ENCODE assay signal across 8 mouse cellular contexts in genomic region chr8:121602860-121603259, GRCm38 (mm10). TPM values are rescaled to one million over a fixed set of nuclear protein-coding genes. Genes with fewer than 3 reads are reported as not detected.
DNase-seq lines count a peak whose midpoint lies in the region; ATAC-seq and TF ChIP-seq lines count a peak whose summit lies in the region.

No protein-coding gene starts in this region.

- intact Hi-C loops in left cerebral cortex, postnatal 14 days (cut with DNase I) = loop anchor here (5.0 kb wide), 2 partner anchors 49 to 84 kb away; partner anchors contain the start of gene Zcchc14

- H3K4me2 ChIP-seq in intestine, embryonic 16.5 days (ENCODE audit: low read depth, low read length) = no peak overlapping the region
- H3K4me2 ChIP-seq in midbrain, postnatal 0 days (ENCODE audit: low read depth, low read length, poor library complexity, severe bottlenecking) = no peak overlapping the region

- no peak overlapping the region for H3K9ac ChIP-seq in intestine, embryonic 16.5 days (ENCODE audit: low read depth, low read length)
- no peak overlapping the region for H3K9ac ChIP-seq in midbrain, postnatal 0 days (replicated peaks; ENCODE audit: low read length, poor library complexity, severe bottlenecking)

- no peaks in the 10 kb centered on the region for H3K27me3 ChIP-seq in intestine, embryonic 16.5 days (replicated peaks; ENCODE audit: control insufficient read depth, insufficient read depth, low read length)
- H3K27me3 ChIP-seq in midbrain, postnatal 0 days (ENCODE audit: insufficient read depth, low read length) = no peaks in the 10 kb centered on the region

- no peaks in the 10 kb centered on the region for H3K4me1 ChIP-seq in intestine, embryonic 16.5 days (ENCODE audit: control insufficient read depth, insufficient read depth, low read length)
- no peaks in the 10 kb centered on the region for H3K4me1 ChIP-seq in midbrain, postnatal 0 days (ENCODE audit: insufficient read depth, low read length)

- H3K36me3 ChIP-seq in intestine, embryonic 16.5 days (ENCODE audit: control insufficient read depth, insufficient read depth, low read length) = peaks cover 24% of the 10 kb centered on the region
- H3K36me3 ChIP-seq in midbrain, postnatal 0 days (ENCODE audit: insufficient read depth, low read length) = peaks cover 73% of the 10 kb centered on the region

- ATAC-seq in intestine, embryonic 16.5 days = peak; percentile 26; the same call in 1 of the 2 replicates
- ATAC-seq in midbrain, postnatal 0 days (ENCODE audit: low FRiP score) = peak; percentile 56

- peak; percentile 92 for TF ChIP-seq CTCF in midbrain, postnatal 0 days (IDR thresholded peaks at IDR 0.05)

- peak; percentile 94 for DNase-seq in 416B (ENCODE audit: low read depth)
- DNase-seq in MN1 (ENCODE audit: low spot score) = peak; percentile 92
- DNase-seq in cerebellum, adult 9-10 months = peak; percentile 81
- DNase-seq in frontal cortex, postnatal 25 days (ENCODE audit: low spot score in 2 of 2) = peak; percentile 57 to 69
- DNase-seq in left cerebral cortex, postnatal 14 days (ENCODE audit: low spot score in 2 of 2) = peak; percentile 81 to 91
- DNase-seq in midbrain, postnatal 0 days (ENCODE audit: low spot score) = peak; percentile 87
- DNase-seq in thymus, postnatal 10 days (ENCODE audit: low spot score in 2 of 2) = peak; percentile 45 to 70

- H3K9me3 ChIP-seq in intestine, embryonic 16.5 days (ENCODE audit: control insufficient read depth, low read length) = no peaks in the 10 kb centered on the region
- H3K9me3 ChIP-seq in midbrain, postnatal 0 days (ENCODE audit: low read length) = no peaks in the 10 kb centered on the region

- WGBS in intestine, embryonic 16.5 days = 23% methylated on average over 3 of the region's 3 CpGs
- WGBS in midbrain, postnatal 0 days = 19% methylated on average over 3 of the region's 3 CpGs

- H3K27ac ChIP-seq in intestine, embryonic 16.5 days (ENCODE audit: low read length) = no peak overlapping the region
- H3K27ac ChIP-seq in midbrain, postnatal 0 days (ENCODE audit: low read depth, low read length) = no peak overlapping the region

- no peak overlapping the region for H3K4me3 ChIP-seq in intestine, embryonic 16.5 days (ENCODE audit: low read length)
- no peak overlapping the region for H3K4me3 ChIP-seq in midbrain, postnatal 0 days (ENCODE audit: low read depth, low read length)

RNA-seq across cellular contexts. Expression of gene Map1lc3b, which starts 12.7 kb away (rescaled TPM):
- polyA plus RNA-seq in intestine, embryonic 16.5 days (2015; fragmentation: Nextera tagmentation; extraction: Ambion mirVana) = 190 and 192 TPM in 2 replicates
- total RNA-seq in left cerebral cortex, postnatal 14 days (2021) = 100 to 1,000 TPM; 181 to 183 TPM
- total RNA-seq in midbrain, postnatal 0 days (2014; rRNA removed) = 264 and 279 TPM in 2 replicates
- 343 and 373 TPM in 2 replicates for polyA plus RNA-seq in midbrain, postnatal 0 days (2015; fragmentation: Nextera tagmentation; extraction: Ambion mirVana)

RNA-seq across cellular contexts. Expression of gene Fbxo31, which starts 24.3 kb away (rescaled TPM):
- polyA plus RNA-seq in intestine, embryonic 16.5 days (2015; fragmentation: Nextera tagmentation; extraction: Ambion mirVana) = 8.6 and 10.6 TPM in 2 replicates
- total RNA-seq in left cerebral cortex, postnatal 14 days (2021) = 100 to 1,000 TPM; 101 to 104 TPM
- total RNA-seq in midbrain, postnatal 0 days (2014; rRNA removed) = 62.1 and 68.9 TPM in 2 replicates
- 36.3 and 37.3 TPM in 2 replicates for polyA plus RNA-seq in midbrain, postnatal 0 days (2015; fragmentation: Nextera tagmentation; extraction: Ambion mirVana)

RNA-seq across cellular contexts. Expression of gene Zcchc14, which starts 49.8 kb away (rescaled TPM):
- polyA plus RNA-seq in intestine, embryonic 16.5 days (2015; fragmentation: Nextera tagmentation; extraction: Ambion mirVana) = 7.7 and 9.5 TPM in 2 replicates
- total RNA-seq in left cerebral cortex, postnatal 14 days (2021) = 10 to 100 TPM; 71.8 to 75.9 TPM
- 66.5 and 68.5 TPM in 2 replicates for total RNA-seq in midbrain, postnatal 0 days (2014; rRNA removed)
- polyA plus RNA-seq in midbrain, postnatal 0 days (2015; fragmentation: Nextera tagmentation; extraction: Ambion mirVana) = 11.5 and 16.9 TPM in 2 replicates

RNA-seq across cellular contexts. Expression of gene 1700018B08Rik, which starts 58.7 kb away (rescaled TPM):
- not detected in 2 replicates for polyA plus RNA-seq in intestine, embryonic 16.5 days (2015; fragmentation: Nextera tagmentation; extraction: Ambion mirVana)
- not detected for total RNA-seq in left cerebral cortex, postnatal 14 days (2021)
- not detected in 2 replicates for total RNA-seq in midbrain, postnatal 0 days (2014; rRNA removed)
- polyA plus RNA-seq in midbrain, postnatal 0 days (2015; fragmentation: Nextera tagmentation; extraction: Ambion mirVana) = not detected in 2 replicates
